Mouse (Mus musculus): ENCODE results near the gene Nup188.

- TF ChIP-seq CTCF (IDR thresholded peaks at IDR 0.05; ENCODE audit: control insufficient read depth, insufficient read depth, insufficient read length) (no peak), MYOG (IDR thresholded peaks at IDR 0.05; ENCODE audit: control insufficient read depth, extremely low read depth, insufficient read length) (no peak), MAX (IDR thresholded peaks at IDR 0.05) (no peak), CEBPB (IDR thresholded peaks at IDR 0.05; ENCODE audit: low read depth) (no peak)
These were observed 105.9 kb downstream of the Nup188 start, which contains the start of gene Dolpp1 for GRCm38 (mm10) chr2:30392114-30392576.
